Mouse (Mus musculus) forebrain, embryonic 11.5 days (tissue): ENCODE data around the gene Mustn1. TPM values are rescaled to one million over a fixed set of nuclear protein-coding genes. Genes with fewer than 3 reads are reported as not detected.

Source experiments
- ATAC-seq: fragments of 200-750 bp; cut with Nextera tagmentation; replicated peaks from 2 replicates; pipeline ENCODE4 v1.8.0; 2017; ENCODE audit warnings: moderate TSS enrichment; ENCODE audit not compliant: low FRiP score
- DNase-seq: peaks from one replicate; pipeline ENCODE4 v3.0.0-alpha.2; 2017; ENCODE audit warnings: low spot score
- H3K27ac ChIP-seq: fragments of 300-500 bp; sonication (generic); 2 replicates; pipeline ENCODE4 v1.5.1; 2014; ENCODE audit warnings: low read depth, low read length
- H3K27me3 ChIP-seq: fragments of 300-500 bp; sonication (generic); 2 replicates; pipeline ENCODE4 v1.6.1; 2014; ENCODE audit warnings: mild to moderate bottlenecking, low read length, mixed read lengths; ENCODE audit not compliant: control insufficient read depth, insufficient read depth
- H3K36me3 ChIP-seq: fragments of 300-500 bp; sonication (generic); 2 replicates; pipeline ENCODE4 v1.6.1; 2014; ENCODE audit warnings: mild to moderate bottlenecking, low read length, moderate library complexity, mixed read lengths; ENCODE audit not compliant: control insufficient read depth, insufficient read depth
- H3K4me1 ChIP-seq: fragments of 300-500 bp; sonication (generic); replicated peaks from 2 replicates; pipeline ENCODE4 v1.6.1; 2014; ENCODE audit warnings: low read length, mixed read lengths; ENCODE audit not compliant: control insufficient read depth, insufficient read depth
- H3K4me2 ChIP-seq: fragments of 300-500 bp; sonication (generic); 2 replicates; pipeline ENCODE4 v1.6.1; 2014; ENCODE audit warnings: low read depth, mild to moderate bottlenecking, low read length, moderate library complexity, mixed read lengths; ENCODE audit not compliant: severe bottlenecking
- H3K4me3 ChIP-seq: fragments of 300-500 bp; sonication (generic); 2 replicates; pipeline ENCODE4 v1.5.1; 2014; ENCODE audit warnings: low read depth, low read length
- H3K9ac ChIP-seq: fragments of 300-500 bp; sonication (generic); 2 replicates; pipeline ENCODE4 v1.6.1; 2014; ENCODE audit warnings: low read length
- H3K9me3 ChIP-seq: fragments of 300-500 bp; sonication (generic); 2 replicates; pipeline ENCODE4 v1.6.1; 2016; ENCODE audit warnings: low read length, mixed read lengths; ENCODE audit not compliant: control insufficient read depth
- WGBS: fragments of 180-500 bp; shearing (Covaris S2); extraction: QIAGEN DNeasy Blood & Tissue Kit; methylation state at CpG from one replicate; pipeline ENCODE4 v1.1.7; 2014; 5-methylcytosine and 5-hydroxymethylcytosine counted together
- polyA plus RNA-seq: library from polyadenylated mRNA; unstranded; fragments of >200 nt; fragmentation: Nextera tagmentation; extraction: Ambion mirVana; gene quantifications from 2 replicates; pipeline ENCODE4 v1.2.1, GENCODE M21; 2014

The Mustn1 gene
- polyA plus RNA-seq, 1 experiment from 2014 or later: 0.51 TPM

GRCm38 (mm10) chr14:30875130-30875865 is 3.7 kb upstream of the Mustn1 start:
- no peaks in the 10 kb centered on the region; the same call in 1 of the 2 replicates for H3K36me3 ChIP-seq
- H3K27ac ChIP-seq: no peak overlapping the region
- no peaks in the 10 kb centered on the region for H3K4me1 ChIP-seq
- no peak overlapping the region for H3K4me3 ChIP-seq
- H3K27me3 ChIP-seq: no peaks in the 10 kb centered on the region
- 91% methylated on average over 12 of the region's 12 CpGs for WGBS
- no peak overlapping the region for H3K4me2 ChIP-seq
- DNase-seq (no peak), ATAC-seq (no peak)
- no peaks in the 10 kb centered on the region for H3K9me3 ChIP-seq
- H3K9ac ChIP-seq: no peak overlapping the region

DNA sequence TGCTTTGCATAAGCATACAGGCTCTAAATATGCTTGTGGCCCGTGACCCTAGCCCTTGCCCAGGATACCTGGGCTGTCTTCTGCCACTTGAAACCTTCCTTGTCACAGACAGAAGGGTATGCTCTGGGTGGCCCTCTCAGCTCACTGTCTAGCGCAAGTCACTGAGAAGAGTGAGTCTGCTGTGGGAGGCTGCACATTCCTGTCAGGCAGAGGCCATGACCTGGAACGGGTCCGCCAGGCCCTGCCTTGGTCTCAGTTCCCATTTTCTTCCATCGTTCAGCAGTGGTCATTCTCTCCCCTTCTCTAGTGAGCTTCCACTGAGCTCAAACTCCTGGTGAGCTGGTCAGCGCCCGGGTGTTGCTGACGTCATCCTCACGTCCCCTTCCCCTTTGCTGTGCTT is 3.0 kb upstream of the Mustn1 start:
- no peak overlapping the region for H3K27ac ChIP-seq
- no peaks in the 10 kb centered on the region for H3K27me3 ChIP-seq
- ATAC-seq (no peak), DNase-seq (no peak)
- H3K36me3 ChIP-seq: no peaks in the 10 kb centered on the region; the same call in 1 of the 2 replicates
- WGBS: 90% methylated on average over 9 of the region's 9 CpGs
- H3K9ac ChIP-seq: no peak overlapping the region
- no peaks in the 10 kb centered on the region for H3K9me3 ChIP-seq
- H3K4me2 ChIP-seq: no peak overlapping the region
- H3K4me3 ChIP-seq: no peak overlapping the region
- H3K4me1 ChIP-seq: no peaks in the 10 kb centered on the region

- H3K36me3 ChIP-seq: no peaks in the 10 kb centered on the region; the same call in 1 of the 2 replicates
These were observed 2.5 kb upstream of the Mustn1 start for GRCm38 (mm10) chr14:30876451-30876850.

DNA sequence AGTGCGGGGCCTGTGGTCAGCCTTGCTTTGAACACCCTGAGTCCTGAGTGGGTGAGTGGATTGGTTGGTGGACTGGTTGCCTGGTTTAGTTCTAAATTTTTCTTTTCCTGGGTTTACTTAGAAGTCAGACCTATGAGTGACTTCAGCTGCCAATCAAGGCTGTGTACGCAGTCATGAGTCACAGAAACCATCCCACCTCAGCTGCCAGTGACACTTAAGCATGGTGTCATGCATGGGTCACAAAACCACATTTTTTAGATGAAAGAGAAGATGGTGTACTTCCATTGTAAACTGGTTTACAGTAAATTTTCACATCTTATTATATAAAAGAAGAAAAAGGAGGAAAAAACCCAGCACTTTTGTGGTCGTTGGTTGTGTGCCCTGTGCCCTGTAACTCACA is 1.2 kb upstream of the Mustn1 start:
- H3K9me3 ChIP-seq: no peaks in the 10 kb centered on the region
- H3K9ac ChIP-seq: no peak overlapping the region
- DNase-seq (no peak), ATAC-seq (no peak)
- no peak overlapping the region for H3K4me2 ChIP-seq
- WGBS: 98% methylated on average over 3 of the region's 3 CpGs
- H3K4me1 ChIP-seq: no peaks in the 10 kb centered on the region
- no peaks in the 10 kb centered on the region for H3K27me3 ChIP-seq
- no peak overlapping the region for H3K4me3 ChIP-seq
- no peaks in the 10 kb centered on the region; the same call in 1 of the 2 replicates for H3K36me3 ChIP-seq
- no peak overlapping the region for H3K27ac ChIP-seq

More at GRCm38 (mm10) chr14:30876451-30876850, 2.5 kb upstream of the Mustn1 start:
- WGBS: 92% methylated on average over 10 of the region's 10 CpGs
- Histone ChIP-seq H3K27ac (no peak overlapping the region), H3K4me3 (no peak overlapping the region), H3K9me3 (no peaks in the 10 kb centered on the region), H3K27me3 (no peaks in the 10 kb centered on the region), H3K9ac (no peak overlapping the region), H3K4me1 (no peaks in the 10 kb centered on the region), H3K4me2 (no peak overlapping the region)
- DNase-seq (no peak), ATAC-seq (no peak)

DNA sequence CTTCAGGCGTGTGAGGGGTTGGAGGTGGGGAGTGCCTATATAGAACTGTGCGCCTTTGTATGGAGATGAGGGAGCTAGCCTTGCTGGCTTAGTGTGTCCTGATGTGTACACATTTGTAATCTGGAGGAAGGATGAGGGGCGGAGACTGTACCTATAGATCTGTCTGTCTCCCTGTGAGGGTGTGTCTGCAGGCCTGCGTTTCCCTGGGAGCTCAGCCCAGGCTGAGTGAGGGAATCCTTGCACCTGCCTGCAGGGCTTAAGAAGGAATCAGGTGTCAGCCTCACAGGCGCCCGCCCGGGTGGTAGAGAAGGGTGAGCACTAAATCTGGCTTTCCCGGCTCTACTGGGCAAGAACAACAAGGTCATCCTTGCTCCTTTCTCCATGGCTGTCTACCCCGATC is 794 bp downstream of the Mustn1 start:
- WGBS: 64% methylated on average over 9 of the region's 9 CpGs
- H3K4me3 ChIP-seq: no peak overlapping the region
- no peak overlapping the region for H3K4me2 ChIP-seq
- no peak overlapping the region for H3K27ac ChIP-seq
- no peak overlapping the region for H3K9ac ChIP-seq
- no peaks in the 10 kb centered on the region for H3K4me1 ChIP-seq
- H3K9me3 ChIP-seq: no peaks in the 10 kb centered on the region
- no peaks in the 10 kb centered on the region for H3K36me3 ChIP-seq
- DNase-seq (no peak), ATAC-seq (no peak)
- H3K27me3 ChIP-seq: no peaks in the 10 kb centered on the region

GRCm38 (mm10) chr14:30880251-30880650 is 1.3 kb downstream of the Mustn1 start:
- Histone ChIP-seq H3K4me1 (no peaks in the 10 kb centered on the region), H3K9me3 (no peaks in the 10 kb centered on the region), H3K27ac (no peak overlapping the region), H3K9ac (no peak overlapping the region), H3K4me3 (no peak overlapping the region), H3K4me2 (no peak overlapping the region), H3K27me3 (no peaks in the 10 kb centered on the region), H3K36me3 (no peaks in the 10 kb centered on the region)
- DNase-seq (no peak), ATAC-seq (no peak)
- WGBS: 70% methylated on average over 8 of the region's 8 CpGs

GRCm38 (mm10) chr14:30880811-30881717 is 2.1 kb downstream of the Mustn1 start:
- no peak for ATAC-seq
- no peaks in the 10 kb centered on the region for H3K9me3 ChIP-seq
- no peak for DNase-seq
- no peaks in the 10 kb centered on the region for H3K36me3 ChIP-seq
- H3K4me1 ChIP-seq: no peaks in the 10 kb centered on the region
- no peak overlapping the region for H3K4me3 ChIP-seq
- H3K9ac ChIP-seq: no peak overlapping the region
- 83% methylated on average over 17 of the region's 17 CpGs for WGBS
- H3K27me3 ChIP-seq: no peaks in the 10 kb centered on the region
- H3K4me2 ChIP-seq: no peak overlapping the region
- no peak overlapping the region for H3K27ac ChIP-seq

GRCm38 (mm10) chr14:30881718-30882108 is 2.7 kb downstream of the Mustn1 start:
- no peak overlapping the region for H3K27ac ChIP-seq
- WGBS: 93% methylated on average over 3 of the region's 3 CpGs

More at GRCm38 (mm10) chr14:30881718-30882108, 2.7 kb downstream of the Mustn1 start:
- Histone ChIP-seq H3K4me1 (no peaks in the 10 kb centered on the region), H3K9ac (no peak overlapping the region), H3K4me2 (no peak overlapping the region), H3K9me3 (no peaks in the 10 kb centered on the region), H3K27me3 (no peaks in the 10 kb centered on the region), H3K36me3 (no peaks in the 10 kb centered on the region), H3K4me3 (no peak overlapping the region)
- ATAC-seq: no peak
- DNase-seq: no peak
